Mouse (Mus musculus): ENCODE results near the gene Kcmf1. TPM values are rescaled to one million over a fixed set of nuclear protein-coding genes. Genes with fewer than 3 reads are reported as not detected.

Gene Kcmf1
- total RNA-seq, 2 experiments from 2014 or later: 89.6 to 92.4 TPM

DNA sequence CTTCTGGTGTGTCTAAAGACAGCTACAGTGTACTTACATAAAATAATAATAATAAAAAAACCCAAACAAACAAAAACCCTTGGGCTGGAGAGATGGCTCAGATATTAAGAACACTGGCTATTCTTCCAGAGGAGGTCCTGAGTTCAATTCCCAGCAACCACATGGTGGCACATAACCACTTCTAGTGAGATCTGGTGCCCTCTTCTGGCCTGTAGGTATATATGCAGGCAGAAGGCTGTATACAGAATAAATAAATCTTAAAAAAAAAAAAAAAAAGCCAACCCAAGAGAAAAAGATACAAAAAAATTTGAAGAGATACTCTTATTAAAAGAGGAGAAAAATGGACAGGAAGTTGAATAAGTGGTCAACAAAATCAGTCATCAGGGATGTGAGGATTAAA, 102.0 kb downstream of the Kcmf1 start:
- intact Hi-C loops (cut with DNase I): no loop called here
- no peak for DNase-seq

- intact Hi-C loops (cut with DNase I): no loop called here
- no peak for DNase-seq
Observed at GRCm38 (mm10) chr6:72795444-72795843, 104.3 kb downstream of the Kcmf1 start.

DNA sequence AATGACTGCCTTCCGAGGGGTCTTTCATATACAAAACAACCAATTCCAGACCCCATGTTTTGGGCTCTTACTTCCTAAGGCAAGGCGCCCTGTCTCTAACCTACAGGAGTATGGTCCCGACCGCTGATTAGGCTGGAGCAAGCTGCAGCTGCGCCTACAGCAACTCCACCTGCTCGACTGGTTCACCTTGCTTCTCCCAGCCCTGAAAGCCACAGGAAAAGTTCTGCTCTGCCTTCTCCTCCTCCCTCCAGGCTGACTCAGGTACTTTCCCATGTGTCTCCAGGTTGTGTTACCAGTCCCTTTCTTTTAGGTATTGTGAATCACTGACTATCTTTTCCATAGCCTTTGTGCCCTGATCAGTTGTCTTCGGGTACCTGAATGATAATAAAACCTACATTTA, 104.9 kb downstream of the Kcmf1 start:
- intact Hi-C loops (cut with DNase I): loop anchor here (5.0 kb wide), 1 partner anchor 37 kb away; no protein-coding TSS in a partner anchor

DNA sequence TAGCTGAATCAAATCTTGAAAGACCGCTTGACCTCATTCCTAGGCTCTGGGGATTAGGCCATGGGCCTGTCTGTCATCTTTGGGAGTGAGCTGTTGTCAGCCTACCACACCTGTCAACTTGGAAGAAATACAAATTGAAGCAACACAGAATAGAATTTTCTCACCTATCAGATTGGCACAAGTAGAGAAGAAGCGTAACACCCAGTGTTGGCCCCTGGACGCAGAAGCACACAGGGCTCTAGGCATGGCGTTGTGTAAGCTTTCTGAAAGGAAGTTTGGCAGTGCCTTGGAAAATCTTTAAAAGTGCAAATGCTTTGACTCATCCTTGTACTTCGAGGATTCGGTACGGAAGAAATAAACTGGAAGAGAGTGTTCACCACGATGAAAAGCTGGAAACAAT, 107.1 kb downstream of the Kcmf1 start:
- no peak for DNase-seq
- intact Hi-C loops (cut with DNase I): loop anchor here (5.0 kb wide), 1 partner anchor 40 kb away; no protein-coding TSS in a partner anchor

More for the DNA sequence above, 104.9 kb downstream of the Kcmf1 start:
- no peak for DNase-seq

Other genes starting within 250 kb of the Kcmf1 start
- gene Tcf7l1, start 110.7 kb downstream of the Kcmf1 start, total RNA-seq (2021): 10 to 100 TPM; 20.6 to 24.6 TPM
- 100 to 1,000 TPM; 526 to 622 TPM for gene Tmsb10, start 58.8 kb upstream of the Kcmf1 start, total RNA-seq (2021)

All from heart, postnatal 10 days (tissue).